Mouse (Mus musculus): Measurements from ENCODE around the gene Gjd3. TPM values are rescaled to one million over a fixed set of nuclear protein-coding genes. Genes with fewer than 3 reads are reported as not detected.

Gjd3 gene
- total RNA-seq, 2 experiments from 2014 or later, result not detected

GRCm38 (mm10) chr11:98947969-98948569 is 34.7 kb downstream of the Gjd3 start:
- no peak for DNase-seq (ENCODE audit: low spot score)

DNA sequence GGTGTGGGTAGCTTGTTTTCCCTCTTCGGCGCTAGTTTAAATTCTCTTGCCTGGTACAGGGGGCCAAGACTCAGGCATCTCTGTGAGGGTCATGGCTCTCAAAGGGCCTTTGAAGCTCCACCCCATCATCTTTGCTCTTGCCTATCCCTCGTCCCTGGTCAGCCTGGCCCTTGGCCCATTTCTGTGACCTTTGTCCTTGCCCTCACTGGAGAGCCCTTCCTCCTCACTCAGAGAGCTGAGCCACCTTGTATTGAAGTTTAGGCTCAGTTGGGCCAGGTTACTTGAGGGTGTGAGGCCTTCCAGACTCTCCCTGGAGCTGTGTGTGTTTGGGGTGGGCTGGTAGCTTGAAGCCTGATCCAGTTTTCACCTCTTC is 37.2 kb downstream of the Gjd3 start:
- DNase-seq (ENCODE audit: low spot score), result no peak

- DNase-seq (ENCODE audit: low spot score), result no peak
These were observed 37.8 kb downstream of the Gjd3 start for GRCm38 (mm10) chr11:98944897-98945604.

DNA sequence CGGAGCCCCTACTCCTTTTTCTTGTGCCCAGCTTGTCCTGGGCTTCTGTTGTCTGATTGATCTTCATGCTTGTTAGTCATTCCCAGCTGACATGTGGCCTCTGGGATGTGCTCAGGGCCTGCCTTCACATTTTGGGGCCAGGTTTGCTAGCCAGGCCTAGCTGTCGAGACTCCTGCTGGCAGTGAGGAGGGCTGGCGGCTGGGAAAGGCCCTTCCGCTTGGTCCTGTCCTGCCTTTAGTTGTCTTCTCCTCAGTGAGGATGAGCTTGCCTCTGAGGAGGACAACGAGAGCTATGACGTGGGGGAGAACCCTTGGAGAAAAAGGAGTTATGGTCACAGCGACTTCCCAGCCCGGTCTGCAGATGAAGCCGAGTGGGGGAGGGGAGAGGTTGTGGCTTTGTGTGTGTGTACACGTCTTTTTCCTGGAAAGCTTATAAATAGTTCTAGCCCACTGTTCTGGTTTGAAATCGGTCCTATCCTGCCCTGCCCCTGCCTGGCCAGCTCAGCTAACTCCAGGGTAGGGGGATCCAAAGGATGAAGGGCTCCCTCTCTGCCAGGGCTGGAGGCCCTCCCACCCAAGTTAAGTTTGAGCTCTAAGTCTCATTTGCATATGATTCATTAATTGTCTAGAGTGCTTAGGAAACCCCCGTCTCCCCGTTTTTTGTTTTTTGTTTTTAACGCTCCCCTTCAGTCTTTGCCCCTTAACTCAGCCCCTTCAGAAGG is 38.9 kb downstream of the Gjd3 start:
- no peak for DNase-seq (ENCODE audit: low spot score)

DNA sequence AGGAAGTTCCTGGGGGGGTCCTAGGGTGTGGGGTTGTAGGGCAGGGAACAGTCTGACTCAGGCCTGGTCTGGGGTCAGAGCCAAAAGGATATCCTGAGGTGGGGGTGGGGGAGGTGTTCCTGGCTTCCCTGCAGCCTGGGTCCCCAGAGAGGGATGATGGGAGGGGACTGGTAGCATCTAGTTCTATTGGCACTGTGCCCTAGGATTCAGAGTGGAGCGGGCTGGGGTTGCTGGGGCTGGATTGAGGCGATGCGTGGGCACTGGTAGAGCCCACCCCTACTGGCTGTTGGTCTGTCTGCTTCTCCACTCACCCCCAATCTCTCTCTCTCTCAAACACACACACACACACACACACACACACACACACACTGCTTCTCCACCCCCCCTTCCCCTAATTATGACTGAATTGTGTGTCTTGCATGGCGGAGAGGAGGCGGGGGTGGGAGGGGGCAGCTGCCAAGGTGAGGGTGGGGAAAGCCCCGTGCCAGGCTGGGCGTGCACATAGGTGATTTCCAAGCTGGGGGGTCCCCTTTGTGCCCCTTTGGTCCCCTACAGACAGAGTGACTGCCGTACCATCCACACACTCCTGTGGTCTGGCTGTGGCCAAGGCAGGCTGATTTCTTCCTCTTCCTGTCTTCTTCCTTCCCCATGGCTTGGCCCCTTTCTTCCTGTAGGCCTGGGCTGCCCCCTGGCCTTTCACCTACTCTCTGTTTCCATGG is 39.7 kb downstream of the Gjd3 start:
- DNase-seq (ENCODE audit: low spot score), result no peak

DNA sequence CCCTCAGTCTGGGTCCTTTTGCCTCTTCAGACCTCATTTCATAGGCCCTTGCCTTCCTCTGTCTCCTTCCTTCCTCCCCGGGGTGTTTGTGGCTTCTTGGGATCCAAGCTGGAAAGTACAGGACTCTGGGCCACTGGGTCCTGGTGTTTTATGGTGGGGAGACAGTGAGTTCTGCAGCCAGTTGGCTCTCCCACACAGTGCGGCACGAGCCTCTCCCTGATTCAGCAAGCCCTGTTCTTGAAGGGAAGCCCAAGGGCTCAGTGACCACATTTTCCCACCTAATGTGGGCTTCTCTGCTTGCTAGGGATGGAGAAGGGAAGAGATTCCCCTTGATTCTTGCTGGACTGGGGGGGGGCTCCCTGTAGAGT is 40.3 kb downstream of the Gjd3 start:
- DNase-seq (ENCODE audit: low spot score), result no peak

GRCm38 (mm10) chr11:98941826-98942550 is 40.8 kb downstream of the Gjd3 start:
- DNase-seq (ENCODE audit: low spot score), result peak; percentile 86

DNA sequence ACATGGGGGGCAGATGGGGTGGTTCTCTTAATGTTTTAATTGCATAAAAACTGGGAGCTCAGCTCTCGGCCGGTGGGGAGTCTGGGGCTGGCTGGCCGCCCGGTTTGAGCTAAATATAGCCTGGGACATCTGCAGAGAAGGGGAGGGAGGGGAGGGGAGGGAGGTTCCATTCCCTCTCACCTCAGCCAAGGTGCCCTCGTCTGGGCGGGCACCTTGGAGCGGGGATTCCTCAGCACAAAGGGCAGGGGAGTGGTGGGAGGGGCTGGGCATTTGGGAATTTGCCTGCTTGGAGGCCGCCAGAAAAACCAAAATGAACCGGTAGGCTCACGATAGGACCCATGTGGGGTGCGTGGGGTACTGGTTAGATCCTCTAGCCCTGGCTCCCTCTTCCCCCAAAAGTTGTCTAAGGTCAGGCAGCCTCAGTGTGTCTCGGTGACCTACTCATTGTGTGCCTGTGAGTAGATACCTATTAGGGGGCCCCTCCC is 41.4 kb downstream of the Gjd3 start:
- DNase-seq (ENCODE audit: low spot score), result no peak

DNA sequence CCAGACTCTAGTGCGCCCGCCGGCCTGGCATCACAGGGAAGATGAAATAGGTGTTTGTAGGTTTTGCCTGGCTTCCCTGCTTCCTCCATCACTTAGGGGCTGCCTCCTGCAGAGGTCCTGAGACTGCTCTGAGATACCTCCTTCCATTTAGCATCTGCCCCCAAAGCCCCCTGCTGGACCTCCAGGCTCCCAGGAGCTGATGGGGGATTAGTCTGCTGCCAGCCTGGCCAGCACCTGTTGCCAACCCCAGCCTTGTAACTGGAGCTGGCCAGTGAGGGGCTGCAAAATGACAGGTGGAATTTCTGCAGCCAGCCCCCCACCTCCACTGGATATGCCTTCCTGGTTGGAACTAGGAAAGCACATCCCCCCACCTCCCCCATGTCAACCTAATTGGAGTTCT is 42.0 kb downstream of the Gjd3 start:
- DNase-seq (ENCODE audit: low spot score), result no peak

- no peak for DNase-seq (ENCODE audit: low spot score)
These were observed 42.7 kb downstream of the Gjd3 start for GRCm38 (mm10) chr11:98939953-98940641.

DNA sequence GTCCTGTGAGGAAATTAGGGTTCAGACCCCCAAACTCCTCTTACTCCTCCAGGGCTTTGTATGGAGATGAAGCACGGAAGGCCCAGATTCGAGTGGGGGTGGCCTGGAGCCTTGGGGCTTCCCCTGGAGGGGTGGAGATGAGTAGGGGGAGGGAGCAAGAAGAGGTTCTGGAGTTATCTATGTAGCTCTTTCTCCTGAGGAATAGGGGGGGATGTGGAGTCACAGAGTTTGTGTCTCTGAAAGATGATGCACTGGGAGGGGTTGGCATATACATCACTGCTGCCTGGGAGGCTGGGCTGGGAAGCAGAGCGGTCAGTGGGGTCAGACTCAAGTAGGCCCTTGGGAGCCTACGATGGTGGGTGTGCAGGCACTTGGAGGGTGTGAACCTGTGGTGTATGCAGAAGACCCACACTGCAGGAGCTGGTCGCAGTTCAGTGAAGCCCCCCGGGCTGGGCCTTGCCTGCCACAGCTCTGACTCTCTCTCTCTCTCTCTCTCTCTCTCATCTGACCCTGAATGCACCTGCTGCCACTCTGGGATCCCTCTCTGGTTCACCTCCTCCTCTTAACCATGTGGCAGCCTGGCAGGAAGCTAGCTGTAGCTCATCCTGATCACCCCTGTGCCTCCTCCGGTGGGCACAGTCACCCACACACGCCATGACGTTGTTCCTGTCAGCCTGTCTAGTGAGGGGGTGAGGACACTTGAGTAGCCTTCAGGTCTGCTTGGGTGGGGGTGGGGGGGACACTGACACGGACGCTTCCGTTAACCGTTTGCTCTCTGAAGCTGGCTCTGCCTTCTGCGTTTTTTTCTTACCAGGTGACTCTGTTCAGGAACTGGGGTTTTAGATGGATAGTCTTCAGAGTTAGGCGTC is 43.5 kb downstream of the Gjd3 start:
- DNase-seq (ENCODE audit: low spot score), result no peak

DNA sequence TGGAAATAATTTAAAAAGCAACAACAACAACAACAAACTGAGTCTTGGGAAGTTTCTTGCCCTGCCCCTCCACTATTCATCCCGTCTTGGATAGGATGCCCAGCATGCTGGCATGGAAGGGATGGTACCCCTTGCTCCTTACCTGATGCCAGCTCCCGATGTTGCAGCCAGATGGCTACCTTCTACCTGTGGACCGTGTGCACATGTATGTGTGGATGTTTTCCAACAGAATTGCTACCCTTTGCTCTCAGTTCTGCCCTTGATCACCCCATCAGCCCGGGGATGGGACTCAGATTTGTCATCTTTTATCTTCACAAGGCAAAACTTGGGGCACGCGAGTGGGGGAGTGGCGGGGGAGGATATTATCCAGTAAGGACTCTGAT is 44.1 kb downstream of the Gjd3 start:
- DNase-seq (ENCODE audit: low spot score), result no peak

DNA sequence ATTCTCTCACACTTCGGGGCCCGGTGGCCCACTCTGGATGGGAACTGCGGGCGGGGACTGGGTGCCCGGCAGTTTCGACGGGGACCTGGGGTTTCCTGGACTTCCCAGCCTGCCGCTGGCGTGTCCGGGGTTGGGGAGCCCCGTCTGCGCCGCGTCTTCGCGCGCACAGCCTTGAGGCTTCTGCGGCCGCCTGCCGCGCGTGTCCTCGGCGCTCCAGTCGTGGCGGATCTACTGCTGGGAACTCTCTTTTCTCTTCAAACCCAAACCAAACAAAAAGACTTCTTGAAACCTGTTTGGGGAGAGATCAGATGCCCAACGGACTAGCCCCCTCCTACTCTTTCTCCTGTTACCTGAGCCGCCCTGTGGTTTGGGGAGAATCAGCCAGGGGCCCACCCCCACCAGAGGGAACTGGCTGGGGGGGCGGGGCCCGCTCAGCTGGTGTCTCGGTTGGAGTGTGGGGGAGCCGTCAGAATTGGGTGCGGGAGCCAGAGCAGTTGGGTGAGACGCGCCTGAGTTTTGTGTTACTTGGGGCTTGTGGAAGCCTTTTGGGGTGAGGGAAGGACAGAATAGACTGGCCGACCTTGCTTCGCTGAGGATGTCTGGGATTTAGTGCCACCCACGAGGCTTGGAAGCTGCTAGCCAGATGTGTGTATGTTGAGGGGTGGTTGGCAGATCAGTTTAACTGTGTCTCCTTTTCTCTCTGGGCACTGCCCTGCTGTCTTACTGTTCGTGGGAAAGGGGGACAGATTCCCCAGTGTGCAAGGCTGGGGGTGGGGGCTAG is 44.7 kb downstream of the Gjd3 start:
- DNase-seq (ENCODE audit: low spot score), result no peak

- DNase-seq (ENCODE audit: low spot score), result peak; percentile 91
These were observed 45.4 kb downstream of the Gjd3 start for GRCm38 (mm10) chr11:98937410-98937913.

DNA sequence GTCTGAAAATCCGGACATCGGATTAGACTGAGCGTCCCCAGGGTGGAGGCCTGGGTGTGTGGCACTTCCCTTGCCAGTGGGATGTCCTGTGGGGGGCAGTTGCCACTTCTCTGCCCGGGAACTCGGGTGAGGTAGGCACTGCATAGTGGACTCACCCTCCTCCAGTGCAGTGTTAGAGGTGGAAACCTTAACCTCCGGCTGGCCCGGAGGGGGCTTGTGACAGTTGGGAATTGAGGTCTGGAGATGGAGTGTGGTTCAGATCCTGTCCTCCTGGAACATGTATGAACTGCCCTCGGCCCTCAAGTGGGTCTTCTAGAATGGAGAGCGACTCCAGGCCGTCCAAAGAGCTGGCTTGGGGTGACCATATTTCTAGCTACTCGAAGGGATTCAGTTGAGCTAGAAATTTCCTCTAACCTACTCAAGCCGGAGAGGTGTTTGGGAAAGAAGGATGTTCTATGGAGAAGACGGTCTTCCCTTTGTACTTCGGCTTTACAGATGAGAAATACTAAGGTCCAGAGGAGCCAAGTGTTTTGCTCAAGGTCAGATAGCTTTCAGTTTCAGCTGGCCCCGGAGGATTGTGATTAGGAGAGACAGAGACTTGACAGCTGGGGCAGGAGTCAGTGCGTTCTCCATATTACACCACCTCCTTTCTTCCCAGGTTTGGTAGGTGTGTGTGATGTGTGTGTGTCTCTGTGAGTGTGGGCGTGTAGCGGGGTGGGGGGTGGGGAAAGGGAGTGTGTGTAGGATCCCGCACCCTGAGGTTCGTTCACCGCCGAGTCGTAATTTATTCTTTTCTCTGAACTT is 46.0 kb downstream of the Gjd3 start:
- DNase-seq (ENCODE audit: low spot score), result no peak

GRCm38 (mm10) chr11:98936170-98936569 is 46.6 kb downstream of the Gjd3 start:
- peak; percentile 78 for DNase-seq (ENCODE audit: low spot score)

DNA sequence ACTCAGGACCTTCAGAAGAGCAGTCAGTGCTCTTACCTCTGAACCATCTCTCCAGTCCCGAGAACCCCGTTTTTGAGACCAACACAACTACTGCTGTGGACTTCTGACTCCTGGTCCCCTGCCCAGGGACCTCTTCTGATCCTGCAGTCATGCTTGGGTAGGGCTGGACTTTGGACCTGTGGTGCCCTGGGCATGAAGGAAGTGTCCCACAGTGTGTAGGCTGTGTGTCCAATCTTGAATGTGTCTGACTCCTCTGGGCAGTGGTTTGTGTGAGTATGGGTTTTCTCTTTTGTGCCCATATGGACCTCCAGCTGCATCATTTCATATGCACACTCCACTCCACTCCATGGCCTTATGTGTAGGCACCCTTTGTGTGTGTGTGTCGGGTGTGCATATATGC is 47.7 kb downstream of the Gjd3 start:
- DNase-seq (ENCODE audit: low spot score), result no peak

GRCm38 (mm10) chr11:98934367-98934766 is 48.4 kb downstream of the Gjd3 start:
- no peak for DNase-seq (ENCODE audit: low spot score)
